Mouse (Mus musculus) ovary, postnatal 14 days (tissue): ENCODE data around the gene Upp2.

Source experiments
- DNase-seq: peaks from one replicate; pipeline ENCODE4 v3.0.0; 2022; ENCODE audit warnings: low spot score

Gene Upp2

GRCm38 (mm10) chr2:58551866-58552265 lies 15.2 kb upstream of the Upp2 start:
- no peak for DNase-seq

DNA sequence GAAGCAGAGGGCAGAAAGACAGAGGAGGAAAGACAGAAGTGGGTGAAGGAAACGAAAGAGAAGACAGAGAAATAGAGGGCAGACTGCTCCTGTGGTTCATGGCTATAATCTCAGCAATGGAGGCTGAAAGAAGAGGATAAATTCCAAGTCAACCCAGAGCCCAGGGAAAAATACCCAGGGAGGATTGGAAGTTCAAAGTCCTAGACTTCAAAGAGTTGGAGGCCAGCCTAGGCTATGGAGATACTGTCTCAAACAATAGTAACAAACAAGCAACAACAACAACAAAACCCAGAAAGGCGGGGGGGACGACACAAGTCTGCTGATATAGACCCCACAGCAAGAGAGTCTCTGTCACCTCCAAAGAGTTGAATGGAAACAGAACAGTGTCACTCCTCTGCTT lies 14.8 kb upstream of the Upp2 start:
- no peak for DNase-seq

DNA sequence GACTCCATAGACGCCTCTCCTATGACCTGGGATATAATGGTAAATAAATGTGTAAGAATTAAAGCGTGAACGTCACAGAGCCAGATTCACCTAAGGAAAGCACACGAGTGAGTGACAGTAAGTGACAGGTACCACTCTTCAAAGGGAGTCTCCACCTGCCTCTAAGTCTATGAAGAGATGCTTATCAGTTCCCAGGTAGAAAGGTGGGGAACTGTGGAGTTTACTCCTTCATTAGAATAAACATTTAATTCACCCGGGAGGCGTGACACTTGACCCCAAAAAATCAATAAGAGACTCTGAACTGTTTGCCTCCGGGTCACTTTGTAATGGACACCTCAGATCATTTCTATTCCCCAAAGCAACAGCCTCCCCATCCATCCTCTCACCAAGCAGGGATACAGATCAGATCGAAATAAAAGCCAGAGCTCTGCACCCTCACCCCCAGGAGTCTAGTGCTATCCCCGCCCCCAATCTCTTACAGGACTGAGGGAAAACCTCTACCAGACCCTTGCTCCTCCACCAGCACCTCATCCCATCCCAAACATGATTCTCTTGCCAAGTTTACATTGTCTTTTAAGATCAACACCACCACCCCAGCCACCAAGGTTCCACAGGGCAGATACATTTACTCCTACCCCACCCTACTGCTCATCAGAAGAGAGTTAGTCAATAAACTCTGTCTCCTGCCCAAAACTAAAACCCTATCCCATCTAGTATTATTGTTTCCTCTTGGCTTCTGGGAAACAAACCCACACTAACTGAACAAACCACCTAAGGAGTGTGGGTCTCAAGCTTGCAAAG lies 9.9 kb upstream of the Upp2 start:
- DNase-seq = no peak

DNA sequence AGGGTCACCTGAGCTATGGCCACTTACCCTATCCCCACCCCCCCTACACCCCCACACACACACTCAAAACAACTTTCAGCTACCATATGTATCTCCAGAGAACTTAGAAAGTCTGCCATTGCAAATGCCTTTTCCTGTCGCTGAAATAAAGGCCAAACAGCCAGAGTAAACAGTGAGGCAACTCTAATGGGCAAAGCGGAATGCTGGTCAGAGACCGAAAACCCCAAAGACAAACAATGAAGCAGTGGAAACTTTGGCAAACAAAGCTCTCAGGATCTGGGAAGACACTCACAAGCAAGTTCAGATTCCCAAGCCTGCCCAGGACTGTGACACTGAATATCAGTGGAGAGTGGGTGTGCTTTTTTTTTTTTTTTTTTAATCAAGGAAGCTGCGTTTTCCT lies 5.0 kb upstream of the Upp2 start:
- no peak for DNase-seq

- DNase-seq = no peak
These were observed 1.8 kb upstream of the Upp2 start for GRCm38 (mm10) chr2:58565267-58565666.

GRCm38 (mm10) chr2:58566049-58566409 lies 1.1 kb upstream of the Upp2 start:
- no peak for DNase-seq

GRCm38 (mm10) chr2:58566410-58567065 lies 560 bp upstream of the Upp2 start:
- DNase-seq = peak; percentile 43

GRCm38 (mm10) chr2:58567866-58568719 lies 995 bp downstream of the Upp2 start:
- DNase-seq = no peak

DNA sequence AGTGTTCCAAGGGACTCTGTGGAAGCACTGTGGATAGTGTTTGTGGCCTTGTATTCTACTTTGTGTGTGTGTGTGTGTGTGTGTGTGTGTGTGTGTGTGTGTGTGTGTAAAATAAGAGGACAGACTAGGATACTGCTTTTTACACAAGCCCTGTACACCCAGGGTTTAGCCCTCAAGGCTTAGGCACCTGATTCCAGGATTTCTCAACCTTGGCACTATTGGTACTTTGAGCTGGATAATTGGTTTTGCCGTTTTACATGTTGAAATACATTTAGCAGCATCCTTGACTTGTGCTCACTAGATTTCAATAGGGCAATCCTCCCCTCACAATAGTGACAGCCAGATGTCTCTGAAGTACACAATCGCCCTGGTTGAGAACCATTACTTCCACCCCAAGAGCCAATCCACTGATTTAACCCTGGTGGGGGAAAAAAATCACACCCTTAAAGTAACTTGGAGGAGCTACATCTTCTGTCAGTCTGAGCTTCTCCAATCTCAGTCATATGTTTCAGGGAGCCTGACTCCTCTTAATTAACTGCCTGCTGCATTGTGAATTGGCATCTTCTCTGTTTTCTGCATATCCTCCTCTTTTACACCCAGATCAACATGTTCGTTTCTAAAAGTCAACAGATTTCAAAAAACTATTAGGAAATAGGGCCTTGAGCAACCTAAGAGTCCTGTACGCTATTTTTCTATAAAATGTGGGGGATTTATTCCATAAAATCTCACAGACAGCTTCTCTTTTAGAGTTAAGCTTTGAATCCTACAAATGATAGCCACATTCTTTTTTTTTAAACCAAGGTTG lies 1.9 kb downstream of the Upp2 start:
- no peak for DNase-seq

DNA sequence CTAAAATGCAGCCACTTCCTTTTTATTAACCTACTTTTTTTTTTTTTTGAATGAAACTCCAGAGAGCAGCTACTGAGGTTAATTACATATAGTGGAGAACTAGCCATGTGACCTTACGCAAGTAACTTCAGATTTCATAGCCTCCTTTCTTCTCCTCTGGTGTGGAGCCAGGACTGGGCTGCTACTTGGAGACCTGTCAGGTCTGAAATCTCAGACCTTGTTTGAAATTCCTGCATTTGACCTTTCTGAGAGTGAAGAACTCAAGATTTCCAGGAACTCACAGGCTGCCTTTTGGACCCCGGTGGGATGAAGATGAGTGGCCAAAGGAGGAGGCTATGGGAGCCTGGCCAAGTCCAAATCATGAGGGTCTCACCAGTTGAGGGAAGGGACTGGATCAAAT lies 7.1 kb downstream of the Upp2 start:
- no peak for DNase-seq

GRCm38 (mm10) chr2:58586311-58586710 lies 19.2 kb downstream of the Upp2 start:
- no peak for DNase-seq

DNA sequence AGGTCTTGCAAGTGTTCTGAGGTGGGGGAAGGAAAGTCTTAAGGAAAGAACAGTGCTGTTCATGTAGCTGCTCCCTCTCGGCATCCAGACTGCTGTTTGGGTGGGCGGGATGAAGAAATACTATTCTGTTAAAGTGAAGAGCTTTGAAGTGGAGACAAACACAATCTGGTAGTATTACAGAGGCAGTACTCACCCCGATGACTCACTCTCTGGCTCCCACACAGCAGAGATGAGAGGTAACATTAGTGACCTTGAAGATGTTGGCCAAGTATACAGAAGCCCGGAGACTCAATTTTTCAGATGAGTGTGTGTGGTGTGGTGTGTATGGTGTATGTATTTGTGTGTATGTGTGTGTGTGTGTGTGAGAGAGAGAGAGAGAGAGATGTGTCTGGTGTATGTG lies 22.5 kb downstream of the Upp2 start:
- no peak for DNase-seq

DNA sequence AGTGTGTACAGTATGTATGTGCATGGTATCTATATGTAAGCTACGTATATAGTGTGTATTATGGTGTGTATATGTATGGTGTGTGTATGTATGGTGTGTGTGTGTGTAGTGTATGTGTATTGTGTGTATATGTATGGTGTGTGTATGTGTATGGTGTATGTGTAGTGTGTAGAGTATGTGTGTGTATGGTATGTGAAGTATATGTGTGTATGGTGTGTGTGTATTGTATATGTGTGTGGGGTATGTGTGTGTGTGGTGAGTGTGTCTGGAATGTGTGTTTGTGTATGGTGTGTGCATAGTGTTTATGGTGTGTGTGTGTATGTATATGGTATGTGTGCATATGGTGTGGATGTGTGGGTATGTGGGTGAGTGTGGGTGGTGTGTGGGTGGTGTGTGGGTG lies 23.0 kb downstream of the Upp2 start:
- DNase-seq = no peak

GRCm38 (mm10) chr2:58595350-58595749 lies 28.3 kb downstream of the Upp2 start:
- no peak for DNase-seq

- peak; percentile 8 for DNase-seq
These were observed 29.8 kb downstream of the Upp2 start for GRCm38 (mm10) chr2:58596774-58597342.

DNA sequence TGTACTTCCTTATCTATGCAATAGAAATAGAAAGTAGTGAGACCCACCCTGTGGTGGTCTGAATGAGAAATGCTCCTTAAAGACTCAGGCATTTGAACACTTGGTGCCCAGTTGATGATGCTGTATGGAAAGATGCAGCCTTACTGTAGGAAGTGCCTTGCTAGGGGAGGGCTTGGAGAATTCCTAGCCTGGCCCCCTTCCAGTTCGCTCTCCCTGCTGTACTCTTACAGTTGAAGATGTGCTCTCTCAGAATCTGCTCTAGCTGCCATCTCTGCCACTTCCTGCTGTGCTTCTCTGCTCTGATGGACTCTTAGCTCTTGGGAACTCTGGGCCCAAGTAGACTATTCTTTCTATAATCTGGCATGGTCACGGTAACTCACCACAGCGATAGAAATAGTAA lies 30.5 kb downstream of the Upp2 start:
- no peak for DNase-seq

GRCm38 (mm10) chr2:58599639-58600038 lies 32.5 kb downstream of the Upp2 start:
- no peak for DNase-seq

GRCm38 (mm10) chr2:58601382-58601781 lies 34.3 kb downstream of the Upp2 start:
- no peak for DNase-seq

DNA sequence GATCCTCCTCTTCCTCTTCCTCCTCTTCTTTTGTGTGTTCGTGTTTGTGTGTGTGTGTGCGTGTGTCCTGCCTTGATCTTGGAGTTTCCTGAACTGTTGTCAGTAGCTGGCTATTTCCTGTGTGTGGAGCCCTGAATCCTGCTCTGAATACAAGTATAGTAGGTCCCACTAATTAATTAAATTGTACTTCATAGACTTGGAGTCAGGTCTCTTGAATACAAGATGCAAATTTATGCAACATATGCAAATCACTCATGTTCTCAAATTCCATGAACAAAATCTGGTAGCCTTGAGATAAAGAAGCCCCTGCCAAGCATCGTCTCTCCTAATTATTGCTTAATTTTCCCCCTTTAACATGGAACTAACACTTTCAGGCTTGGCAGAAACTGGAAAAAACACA lies 36.3 kb downstream of the Upp2 start:
- DNase-seq = no peak

DNA sequence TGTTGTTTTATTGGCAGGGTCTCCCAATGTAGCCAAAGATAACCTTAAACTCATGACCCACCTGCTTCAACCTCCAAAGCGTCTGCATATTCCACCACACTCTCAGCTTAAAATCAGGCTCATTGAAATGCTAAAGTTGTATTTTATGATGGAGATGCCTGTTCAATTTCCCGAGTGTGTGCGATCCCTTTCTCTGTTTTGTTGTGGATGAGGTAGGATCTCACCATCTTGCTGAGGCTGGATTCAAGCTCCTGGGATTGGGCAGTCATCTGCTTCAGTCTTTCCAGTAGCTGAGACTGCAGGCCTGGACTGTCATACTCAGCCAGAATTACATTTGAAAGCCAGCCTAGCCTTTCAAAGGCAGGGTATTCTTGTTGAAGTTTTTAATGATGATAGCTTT lies 37.7 kb downstream of the Upp2 start:
- no peak for DNase-seq

- no peak for DNase-seq
These were observed 46.6 kb downstream of the Upp2 start for GRCm38 (mm10) chr2:58613720-58614119.

DNA sequence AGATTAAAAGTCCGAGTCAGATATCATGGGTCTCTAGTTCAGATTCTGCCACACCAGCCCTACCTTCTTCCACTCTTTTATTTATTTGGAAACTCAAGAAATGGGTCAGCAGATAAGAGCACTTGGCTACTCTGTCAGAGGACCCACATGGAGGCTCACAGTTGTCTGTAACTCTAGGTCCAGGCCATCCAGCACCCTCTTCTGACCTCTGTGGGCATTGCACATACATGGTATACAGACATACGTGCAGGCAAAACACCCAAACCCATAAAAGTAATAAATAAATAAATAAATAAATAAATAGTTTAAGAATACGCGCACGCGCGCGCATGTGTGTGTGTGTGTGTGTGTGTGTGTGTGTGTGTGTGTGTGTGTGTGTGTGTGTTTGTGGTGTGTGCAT lies 47.8 kb downstream of the Upp2 start:
- DNase-seq = no peak
